Mouse (Mus musculus) liver, embryonic 11.5 days (tissue): Measurements from ENCODE around the gene Aldh3a2. TPM values are rescaled to one million over a fixed set of nuclear protein-coding genes. Genes with fewer than 3 reads are reported as not detected.

Experiments used
- ATAC-seq: fragments of 200-750 bp; cut with Nextera tagmentation; replicated peaks from 2 replicates; pipeline ENCODE4 v1.8.0; 2017; ENCODE audit warnings: moderate number of reproducible peaks, mild to moderate bottlenecking, moderate TSS enrichment, moderate library complexity; ENCODE audit not compliant: low FRiP score
- DNase-seq: peaks from one replicate; pipeline ENCODE4 v3.0.0-alpha.2; 2017; ENCODE audit warnings: low spot score
- H3K27ac ChIP-seq: fragments of 300-500 bp; sonication (generic); 2 replicates; pipeline ENCODE4 v1.5.1; 2014; ENCODE audit warnings: mild to moderate bottlenecking, low read depth, low read length, control low read depth
- H3K27me3 ChIP-seq: fragments of 300-500 bp; sonication (generic); replicated peaks from 2 replicates; pipeline ENCODE4 v1.6.1; 2014; ENCODE audit warnings: low read length, mixed read lengths; ENCODE audit not compliant: control insufficient read depth, insufficient read depth
- H3K36me3 ChIP-seq: fragments of 300-500 bp; sonication (generic); 2 replicates; pipeline ENCODE4 v1.6.1; 2014; ENCODE audit warnings: mild to moderate bottlenecking, low read length, moderate library complexity, mixed read lengths; ENCODE audit not compliant: control insufficient read depth, insufficient read depth
- H3K4me1 ChIP-seq: fragments of 300-500 bp; sonication (generic); replicated peaks from 2 replicates; pipeline ENCODE4 v1.6.1; 2014; ENCODE audit warnings: low read length, mixed read lengths; ENCODE audit not compliant: control insufficient read depth, insufficient read depth
- H3K4me2 ChIP-seq: fragments of 300-500 bp; sonication (generic); 2 replicates; pipeline ENCODE4 v1.6.1; 2014; ENCODE audit warnings: mild to moderate bottlenecking, control low read depth, moderate library complexity
- H3K4me3 ChIP-seq: fragments of 300-500 bp; sonication (generic); 2 replicates; pipeline ENCODE4 v1.5.1; 2014; ENCODE audit warnings: low read depth, low read length, control low read depth
- H3K9ac ChIP-seq: fragments of 300-500 bp; sonication (generic); 2 replicates; pipeline ENCODE4 v1.6.1; 2014; ENCODE audit warnings: low read depth, low read length, control low read depth
- H3K9me3 ChIP-seq: fragments of 300-500 bp; sonication (generic); 2 replicates; pipeline ENCODE4 v1.6.1; 2016; ENCODE audit warnings: low read length, inconsistent platforms, mixed read lengths; ENCODE audit not compliant: control insufficient read depth
- WGBS: fragments of 180-500 bp; shearing (Covaris S2); extraction: QIAGEN DNeasy Blood & Tissue Kit; methylation state at CpG from one replicate; pipeline ENCODE4 v1.1.7; 2014; 5-methylcytosine and 5-hydroxymethylcytosine counted together
- polyA plus RNA-seq: library from polyadenylated mRNA; unstranded; fragments of >200 nt; fragmentation: Nextera tagmentation; extraction: Ambion mirVana; gene quantifications from 2 replicates; pipeline ENCODE4 v1.2.1, GENCODE M21; 2014

Aldh3a2 gene
- polyA plus RNA-seq, 1 experiment from 2014 or later: 23.8 TPM

DNA sequence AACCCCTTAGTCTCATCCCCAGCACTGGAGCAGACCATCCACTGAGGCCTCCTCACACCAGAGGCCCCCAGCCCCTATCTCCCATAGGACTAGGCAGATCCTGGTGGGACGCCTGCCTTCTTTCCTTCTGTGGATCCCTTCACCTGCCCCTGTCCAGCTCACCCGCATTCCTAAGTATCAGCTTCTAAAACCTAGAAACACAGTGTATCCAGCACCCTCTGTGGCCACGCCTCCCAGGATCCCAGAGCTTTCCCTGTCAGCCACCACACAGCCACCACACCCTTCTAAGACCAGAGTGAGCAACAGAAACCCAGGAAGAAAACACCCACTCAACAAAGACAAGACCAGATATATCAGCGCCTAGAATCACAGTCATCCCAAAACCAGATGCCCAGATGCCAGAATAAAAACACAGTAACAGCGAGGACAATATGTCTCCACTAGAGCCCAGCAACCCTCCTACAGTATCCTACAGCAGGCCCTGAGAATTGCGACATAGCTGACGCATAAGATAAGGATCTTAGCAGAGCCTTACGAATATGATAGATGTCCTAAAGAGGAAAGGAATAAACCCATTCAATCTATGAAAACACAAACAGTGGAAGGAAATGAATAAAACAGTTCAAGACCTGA, 11.3 kb upstream of the Aldh3a2 start:
- H3K9ac ChIP-seq: no peak overlapping the region
- no peak overlapping the region for H3K4me3 ChIP-seq
- ATAC-seq: no peak
- no peak overlapping the region for H3K4me2 ChIP-seq
- no peak overlapping the region for H3K27ac ChIP-seq
- H3K36me3 ChIP-seq: no peaks in the 10 kb centered on the region
- H3K4me1 ChIP-seq: peaks cover 13% of the 10 kb centered on the region
- WGBS: 72% methylated on average over 8 of the region's 8 CpGs
- no peaks in the 10 kb centered on the region for H3K9me3 ChIP-seq
- DNase-seq: no peak
- no peaks in the 10 kb centered on the region; the same call in 1 of the 2 replicates for H3K27me3 ChIP-seq

DNA sequence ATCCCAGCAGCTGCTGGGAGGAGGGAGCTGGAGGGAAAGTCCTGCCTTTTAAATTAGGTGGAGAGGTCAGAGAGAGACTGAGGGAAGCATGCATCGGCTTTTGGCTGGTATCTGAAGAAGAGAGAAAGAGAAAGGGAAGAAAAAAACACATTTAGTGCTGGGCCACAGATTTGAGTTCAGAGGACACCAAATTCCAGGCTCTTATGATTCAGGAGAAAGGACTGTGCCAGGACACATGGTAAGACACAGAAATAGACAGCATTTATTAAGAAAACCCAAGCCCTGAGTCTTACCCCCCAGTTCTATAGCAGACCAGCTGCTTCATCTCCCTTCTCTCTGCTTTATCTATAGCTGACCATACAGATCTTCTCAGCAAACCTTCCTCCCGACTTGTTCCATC, 10.7 kb upstream of the Aldh3a2 start:
- Histone ChIP-seq H3K9me3 (no peaks in the 10 kb centered on the region), H3K4me1 (peaks cover 13% of the 10 kb centered on the region), H3K27me3 (no peaks in the 10 kb centered on the region; the same call in 1 of the 2 replicates), H3K9ac (no peak overlapping the region), H3K4me2 (no peak overlapping the region), H3K4me3 (no peak overlapping the region), H3K27ac (no peak overlapping the region), H3K36me3 (no peaks in the 10 kb centered on the region)
- WGBS: 66% methylated on average over 2 of the region's 2 CpGs
- DNase-seq: no peak
- ATAC-seq: no peak

DNA sequence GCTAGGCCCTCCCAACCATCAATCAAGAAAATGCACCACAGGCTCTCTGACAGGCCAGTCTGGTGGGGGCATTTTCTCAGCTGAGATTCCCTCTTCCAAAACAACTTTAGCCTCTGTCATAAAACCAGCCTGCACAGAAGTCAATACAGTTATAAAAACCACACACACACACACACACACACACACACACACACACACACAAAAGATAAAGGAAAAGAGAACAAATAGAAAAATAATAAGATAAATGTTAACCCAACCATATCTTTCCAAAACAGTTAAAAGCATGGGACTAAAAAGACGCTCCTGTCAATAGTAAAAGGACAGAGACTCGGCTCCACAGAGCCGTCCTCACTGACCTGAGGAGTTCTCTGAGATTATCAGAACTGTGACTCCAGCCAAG, 9.2 kb upstream of the Aldh3a2 start:
- H3K4me1 ChIP-seq: peaks cover 13% of the 10 kb centered on the region
- no peaks in the 10 kb centered on the region for H3K9me3 ChIP-seq
- no peaks in the 10 kb centered on the region for H3K36me3 ChIP-seq
- no peak overlapping the region for H3K27ac ChIP-seq
- no peak overlapping the region for H3K9ac ChIP-seq
- ATAC-seq: no peak
- no peak overlapping the region for H3K4me3 ChIP-seq
- no peaks in the 10 kb centered on the region; the same call in 1 of the 2 replicates for H3K27me3 ChIP-seq
- H3K4me2 ChIP-seq: no peak overlapping the region
- DNase-seq: no peak
- WGBS: 58% methylated on average over 3 of the region's 3 CpGs

DNA sequence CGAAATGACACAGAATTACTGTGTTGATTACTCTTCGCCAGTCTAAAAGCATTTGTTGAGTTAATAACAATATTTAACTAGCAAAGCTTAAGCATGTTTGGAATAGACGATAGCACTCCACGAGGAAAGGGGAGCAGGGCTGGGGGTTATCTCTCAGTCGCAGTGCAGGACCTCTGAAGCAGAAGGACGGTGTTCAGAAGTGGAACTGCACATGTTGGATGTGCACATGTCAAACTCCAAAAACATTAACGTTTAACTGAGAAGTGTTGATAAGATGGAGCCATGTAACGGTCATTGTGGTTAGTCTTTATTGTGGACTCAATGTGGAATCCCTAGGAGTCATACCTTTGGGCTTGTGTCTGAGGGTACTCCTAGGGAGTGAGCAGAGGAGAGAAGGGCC, 7.8 kb upstream of the Aldh3a2 start:
- Histone ChIP-seq H3K9ac (no peak overlapping the region), H3K36me3 (no peaks in the 10 kb centered on the region), H3K9me3 (no peaks in the 10 kb centered on the region), H3K4me2 (no peak overlapping the region), H3K4me1 (peaks cover 13% of the 10 kb centered on the region), H3K27ac (peak overlapping the region; percentile 32; the same call in 1 of the 2 replicates), H3K27me3 (no peaks in the 10 kb centered on the region; the same call in 1 of the 2 replicates), H3K4me3 (no peak overlapping the region)
- 37% methylated on average over 8 of the region's 8 CpGs for WGBS
- no peak for DNase-seq
- peak; percentile 61; the same call in 1 of the 2 replicates for ATAC-seq

DNA sequence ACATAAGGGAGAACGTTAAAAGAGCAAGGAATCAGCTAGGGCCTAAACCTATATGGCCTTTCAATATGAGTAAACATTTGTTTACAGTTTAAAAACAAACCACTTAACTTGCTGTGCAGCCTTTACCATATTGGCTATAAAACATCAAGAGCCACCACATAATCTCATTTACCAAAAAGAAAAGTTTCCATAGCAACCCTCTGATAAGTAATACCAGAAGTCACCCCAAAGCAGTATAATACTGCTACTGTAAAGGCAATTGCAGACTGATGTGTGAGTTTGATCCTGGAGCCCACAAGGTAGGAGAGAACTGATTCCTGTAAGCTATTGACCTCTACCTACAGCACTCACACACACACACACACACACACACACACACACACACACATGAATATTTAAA, 7.2 kb upstream of the Aldh3a2 start:
- WGBS: 82% methylated on average over 1 of the region's 1 CpGs

DNA sequence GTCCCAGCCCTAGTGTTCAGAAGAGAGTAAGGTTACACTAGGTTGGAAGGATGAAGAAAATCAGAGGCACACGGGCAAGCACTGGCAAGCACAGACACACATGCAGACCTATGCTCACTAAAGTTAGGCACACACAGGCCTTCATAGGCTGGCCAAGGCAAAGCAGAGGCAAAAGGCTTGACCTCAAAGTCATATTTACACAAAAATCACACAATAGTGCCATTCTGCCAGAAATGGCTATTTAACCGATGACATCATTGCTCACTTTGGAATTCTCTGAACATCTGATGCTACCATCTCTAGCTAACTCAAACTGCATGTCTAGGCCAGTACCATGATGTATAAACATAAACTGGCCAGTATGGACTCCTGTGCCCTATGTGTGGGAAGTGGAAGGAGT, 6.7 kb upstream of the Aldh3a2 start:
- 93% methylated on average over 2 of the region's 2 CpGs for WGBS
- Histone ChIP-seq H3K4me3 (no peak overlapping the region), H3K27me3 (no peaks in the 10 kb centered on the region; the same call in 1 of the 2 replicates), H3K27ac (no peak overlapping the region), H3K36me3 (no peaks in the 10 kb centered on the region), H3K4me1 (peaks cover 13% of the 10 kb centered on the region), H3K4me2 (no peak overlapping the region), H3K9me3 (no peaks in the 10 kb centered on the region), H3K9ac (no peak overlapping the region)
- ATAC-seq: no peak
- no peak for DNase-seq

More for the DNA sequence above, 7.2 kb upstream of the Aldh3a2 start:
- Histone ChIP-seq H3K27ac (no peak overlapping the region), H3K4me1 (peaks cover 13% of the 10 kb centered on the region), H3K36me3 (no peaks in the 10 kb centered on the region), H3K4me2 (no peak overlapping the region), H3K9me3 (no peaks in the 10 kb centered on the region), H3K9ac (no peak overlapping the region), H3K27me3 (no peaks in the 10 kb centered on the region; the same call in 1 of the 2 replicates), H3K4me3 (no peak overlapping the region)
- no peak for DNase-seq
- no peak for ATAC-seq

DNA sequence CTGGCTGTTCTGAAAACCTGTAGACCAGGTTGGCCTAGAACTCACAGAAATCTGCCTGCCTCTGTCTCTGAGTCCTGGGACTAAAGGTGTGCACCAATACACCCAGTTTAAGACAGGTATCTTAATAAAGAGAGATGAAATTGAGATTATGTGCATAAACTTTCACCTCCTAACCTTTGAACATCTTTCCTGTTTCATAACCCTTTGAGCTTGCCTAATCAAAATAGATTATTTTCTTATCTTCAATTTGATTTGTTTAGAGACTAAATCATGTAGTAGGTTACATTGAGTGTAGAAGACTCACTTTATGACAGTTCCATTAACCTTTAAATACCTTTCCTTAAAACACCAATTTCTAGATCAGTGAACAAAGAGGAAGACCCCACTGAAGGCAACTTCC, 4.3 kb upstream of the Aldh3a2 start:
- Histone ChIP-seq H3K9ac (no peak overlapping the region), H3K9me3 (no peaks in the 10 kb centered on the region), H3K27me3 (no peaks in the 10 kb centered on the region), H3K36me3 (no peaks in the 10 kb centered on the region), H3K4me1 (peaks cover 6% of the 10 kb centered on the region), H3K4me3 (no peak overlapping the region), H3K4me2 (no peak overlapping the region), H3K27ac (no peak overlapping the region)
- DNase-seq (no peak), ATAC-seq (no peak)

DNA sequence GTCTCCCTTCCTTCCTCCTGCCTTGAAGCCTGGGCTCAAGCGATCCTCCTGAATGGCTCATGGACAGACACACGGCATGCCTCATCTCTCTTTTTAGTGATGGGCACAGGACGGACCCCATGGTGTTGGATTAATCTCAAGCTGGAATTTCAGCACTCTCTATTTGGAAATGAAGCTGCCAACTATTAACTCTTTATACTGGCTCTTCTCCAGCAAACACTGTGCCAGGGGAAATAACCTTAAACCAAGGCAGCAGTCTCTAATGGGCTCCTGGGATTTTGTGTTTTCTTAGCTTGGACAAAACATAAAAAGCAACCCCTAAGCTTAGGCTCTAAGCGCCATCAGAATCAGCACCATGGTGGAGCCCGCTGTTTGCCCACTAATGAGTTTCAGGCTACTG, 3.1 kb upstream of the Aldh3a2 start:
- peaks cover 11% of the 10 kb centered on the region for H3K4me1 ChIP-seq
- no peak overlapping the region for H3K9ac ChIP-seq
- DNase-seq (no peak), ATAC-seq (no peak)
- no peaks in the 10 kb centered on the region for H3K9me3 ChIP-seq
- H3K27ac ChIP-seq: no peak overlapping the region
- WGBS: 81% methylated on average over 5 of the region's 5 CpGs
- no peaks in the 10 kb centered on the region for H3K27me3 ChIP-seq
- H3K4me3 ChIP-seq: no peak overlapping the region
- no peaks in the 10 kb centered on the region for H3K36me3 ChIP-seq
- H3K4me2 ChIP-seq: no peak overlapping the region

DNA sequence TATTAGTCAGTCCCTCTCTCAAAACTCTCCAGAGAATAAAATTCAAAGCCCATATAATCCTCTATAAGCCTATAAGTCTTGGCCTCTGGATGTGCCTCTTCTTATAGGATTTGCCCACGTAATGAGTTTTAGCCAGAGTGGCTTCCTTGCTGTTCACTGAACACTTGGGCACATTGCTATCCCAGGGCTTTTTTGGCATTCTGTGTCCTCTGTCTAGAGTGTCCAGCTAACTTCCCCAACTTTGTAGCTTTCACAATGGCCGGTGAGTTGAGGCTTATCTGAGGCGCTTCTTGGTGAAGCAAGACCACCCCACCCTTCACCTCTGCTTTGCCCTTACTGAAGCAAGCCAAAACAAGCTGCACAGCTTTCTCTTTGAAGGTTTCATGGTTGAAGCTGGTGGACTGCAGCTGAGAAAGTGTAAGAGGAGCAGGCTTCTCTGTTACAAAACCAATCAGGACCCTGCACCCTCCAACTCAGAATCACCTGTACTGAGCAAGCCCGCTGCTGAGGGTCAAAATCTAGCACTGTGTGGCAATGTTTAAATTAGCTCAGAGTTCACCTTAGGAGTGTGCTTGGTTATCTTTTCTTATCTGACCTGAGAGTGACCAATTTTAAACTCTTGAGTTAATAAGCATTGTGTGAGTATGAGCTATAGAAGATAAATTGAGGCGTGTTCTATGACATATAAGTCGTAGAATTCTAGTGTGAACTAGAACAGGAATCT, 1.5 kb upstream of the Aldh3a2 start:
- H3K4me2 ChIP-seq: peak overlapping the region; percentile 11; the same call in 1 of the 2 replicates
- no peaks in the 10 kb centered on the region for H3K27me3 ChIP-seq
- no peaks in the 10 kb centered on the region for H3K36me3 ChIP-seq
- ATAC-seq (no peak), DNase-seq (no peak)
- H3K27ac ChIP-seq: no peak overlapping the region
- no peak overlapping the region for H3K9ac ChIP-seq
- WGBS: 75% methylated on average over 6 of the region's 6 CpGs
- peaks cover 5% of the 10 kb centered on the region; the same call in 1 of the 2 replicates for H3K4me1 ChIP-seq
- no peaks in the 10 kb centered on the region for H3K9me3 ChIP-seq
- H3K4me3 ChIP-seq: no peak overlapping the region
